Mouse (Mus musculus): ENCODE results near the gene Sesn3.

DNA sequence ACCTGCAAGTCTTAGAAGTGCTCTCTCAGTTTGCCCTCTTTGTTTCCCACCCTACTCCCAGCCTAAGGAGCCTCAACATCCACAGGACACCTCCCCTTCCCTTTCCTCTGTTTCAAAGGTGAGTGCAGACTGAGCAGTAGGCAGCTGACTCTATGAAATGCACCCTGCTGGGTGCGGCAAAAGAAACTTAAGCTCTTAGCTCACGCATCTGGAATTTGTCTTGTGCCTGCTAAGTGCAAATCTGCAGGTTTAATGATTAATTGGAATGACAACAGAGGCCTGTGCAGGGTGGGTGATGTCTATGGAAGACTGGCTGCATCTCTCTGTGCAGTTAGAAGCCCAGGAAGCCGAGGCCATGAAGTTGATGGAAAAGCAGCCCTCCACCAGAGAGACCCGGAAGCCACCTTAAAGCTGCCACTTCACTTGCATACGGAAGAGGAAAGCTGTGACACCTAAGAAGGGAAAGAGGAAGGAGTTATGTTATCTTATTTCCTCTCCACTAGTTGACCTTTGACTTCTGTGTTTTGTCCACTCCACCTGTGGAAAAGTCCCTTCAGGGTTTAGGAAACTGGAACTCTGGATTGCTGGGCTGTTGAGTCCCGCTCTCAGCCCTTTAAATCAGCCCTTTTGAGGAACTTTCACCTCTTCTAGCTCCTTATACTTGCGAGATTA is 41.0 kb upstream of the Sesn3 start:
- TF ChIP-seq CTCF (IDR thresholded peaks at IDR 0.05; ENCODE audit: control insufficient read depth, insufficient read depth, insufficient read length) (no peak), CEBPB (IDR thresholded peaks at IDR 0.05; ENCODE audit: low read depth) (no peak)

Data from C2C12 (cell line).